Mouse (Mus musculus) MEL-GATA-1-ER (cell line): ENCODE measurements at regions not wholly inside any gene's neighbourhood (a gene's known extent, or its start where the extent isn't known, plus 50 kb on each side); places are given as distances from the start of the nearest gene placed in this dataset.

ENCODE experiments used
- DNase-seq: peaks from one replicate; pipeline ENCODE4 v3.0.0-alpha.2; 2012; ENCODE audit warnings: low read depth; ENCODE audit errors: extremely low read depth

DNA sequence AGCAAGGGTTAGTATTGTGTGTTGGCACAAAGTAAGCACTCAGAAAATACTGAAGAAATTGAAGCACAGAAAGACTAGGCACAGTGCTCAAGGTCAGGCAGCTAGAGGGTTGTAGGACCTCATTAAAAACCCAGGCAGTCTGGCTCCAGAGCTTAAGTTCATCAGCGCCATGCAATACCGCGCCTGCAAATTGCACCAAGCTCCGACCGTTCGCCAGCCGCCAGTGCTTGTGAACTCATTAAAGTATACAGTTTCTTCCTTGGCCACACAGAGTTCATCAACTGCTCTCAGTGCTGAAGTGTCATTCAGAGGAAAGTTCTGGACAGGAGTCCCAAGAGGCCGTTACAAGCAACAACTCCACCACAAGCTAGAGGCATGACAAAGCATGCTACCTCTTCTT is 397.5 kb downstream of the Lmo4 start:
- no peak for DNase-seq

DNA sequence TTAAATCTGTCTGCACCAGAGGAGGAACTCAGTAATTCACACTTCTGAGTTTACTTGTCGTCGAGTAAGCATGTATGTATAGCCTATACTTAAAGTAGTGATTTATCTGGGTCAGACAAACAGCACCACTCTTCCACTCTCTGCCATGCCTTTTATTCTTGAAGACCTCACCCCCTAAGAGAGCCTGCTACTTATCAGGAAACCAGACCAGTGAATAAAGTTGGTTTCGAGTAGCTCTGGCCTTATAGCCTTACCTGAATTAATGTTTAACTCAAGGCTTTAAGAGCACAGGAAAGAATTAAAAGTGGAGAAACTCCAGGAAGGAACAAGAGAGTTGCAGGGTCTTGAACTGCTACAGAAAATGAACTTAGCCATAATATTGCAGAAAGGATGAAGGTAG is 398.1 kb downstream of the Lmo4 start:
- no peak for DNase-seq

DNA sequence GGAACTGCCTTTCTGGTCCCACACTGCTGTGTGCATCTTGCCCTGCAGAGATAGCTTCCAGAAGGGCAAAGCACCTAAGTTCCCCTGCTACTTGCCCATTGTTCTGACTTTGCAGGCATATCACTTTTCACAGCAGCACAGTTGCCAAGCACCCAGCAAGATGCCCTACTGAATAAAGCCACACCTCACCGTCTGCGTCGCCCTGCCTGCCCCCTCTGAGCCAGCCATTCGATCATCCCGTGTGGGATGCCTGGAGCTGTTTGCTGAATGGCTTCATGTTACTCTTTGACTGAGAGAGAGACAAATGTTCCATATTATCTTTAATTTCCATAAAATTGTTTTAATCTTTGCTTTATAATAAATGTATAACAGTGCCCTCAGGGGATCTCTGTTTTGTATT is 407.2 kb downstream of the Lmo4 start:
- no peak for DNase-seq

DNA sequence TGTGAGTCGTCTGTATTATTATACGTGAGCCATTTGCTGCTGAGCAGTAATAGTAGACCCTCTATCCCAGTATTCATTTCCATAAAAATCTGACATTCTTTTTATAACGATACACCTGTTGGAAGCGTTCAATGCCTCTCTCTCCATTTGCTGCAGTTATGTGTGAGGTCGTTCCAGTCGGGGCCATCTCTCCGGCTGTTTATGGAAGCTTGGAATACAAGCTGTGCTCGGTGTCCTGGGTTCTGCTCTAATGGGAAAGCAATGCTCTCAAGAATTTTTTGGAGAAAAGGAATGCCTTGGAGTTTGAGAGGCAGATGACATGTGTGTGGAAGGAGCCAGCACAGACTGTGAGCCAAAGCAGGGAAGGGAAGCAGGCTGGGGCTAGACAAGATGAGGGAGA is 414.1 kb downstream of the Lmo4 start:
- DNase-seq = no peak

DNA sequence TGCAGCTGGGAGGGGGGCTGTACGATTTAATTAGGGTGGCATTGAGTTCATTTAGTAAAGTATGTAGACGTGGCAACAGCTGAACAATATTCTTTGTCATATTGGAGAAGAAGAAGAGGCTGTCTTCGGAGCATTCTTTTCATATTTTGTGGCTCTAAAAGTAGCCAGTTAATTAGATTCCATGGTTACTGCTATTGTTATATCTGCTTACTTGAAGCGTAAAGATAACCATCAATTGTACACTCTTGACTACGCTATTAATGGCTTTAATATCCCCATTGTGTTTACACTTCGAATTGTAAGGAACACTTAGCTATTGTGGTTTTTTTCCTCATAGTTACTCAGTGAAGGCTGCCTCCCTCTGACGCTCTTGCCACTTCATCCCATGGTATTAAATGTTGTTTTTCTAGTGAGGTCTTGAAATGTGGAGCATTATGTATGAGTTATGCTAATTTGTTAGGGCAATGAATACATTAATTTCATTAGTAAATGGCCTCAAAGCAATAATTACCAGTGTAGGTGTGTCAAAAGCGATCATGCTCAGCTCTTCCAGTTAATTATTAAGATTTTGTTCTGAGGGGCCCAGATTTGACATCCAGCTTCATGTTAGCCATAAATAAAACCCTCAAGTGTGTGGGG is 415.0 kb downstream of the Lmo4 start:
- no peak for DNase-seq

DNA sequence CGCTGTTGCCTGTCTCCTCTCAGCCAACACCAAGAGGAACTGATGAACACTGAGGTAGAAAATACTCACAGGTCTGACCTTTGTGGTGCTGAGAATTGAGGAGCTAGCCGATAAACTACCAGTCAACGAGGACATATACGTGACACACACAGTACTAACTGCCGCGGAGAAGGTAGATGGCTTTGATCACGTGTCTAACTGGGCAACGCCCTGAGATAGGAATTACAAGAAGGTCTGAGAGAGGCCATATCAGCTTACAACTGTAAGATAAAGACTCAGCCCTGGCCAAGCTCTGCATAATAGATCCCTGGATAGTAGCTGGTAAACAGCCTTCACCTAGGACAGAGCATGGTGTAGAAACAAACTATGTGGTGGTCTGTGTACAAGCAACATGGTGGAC is 418.1 kb downstream of the Lmo4 start:
- no peak for DNase-seq

DNA sequence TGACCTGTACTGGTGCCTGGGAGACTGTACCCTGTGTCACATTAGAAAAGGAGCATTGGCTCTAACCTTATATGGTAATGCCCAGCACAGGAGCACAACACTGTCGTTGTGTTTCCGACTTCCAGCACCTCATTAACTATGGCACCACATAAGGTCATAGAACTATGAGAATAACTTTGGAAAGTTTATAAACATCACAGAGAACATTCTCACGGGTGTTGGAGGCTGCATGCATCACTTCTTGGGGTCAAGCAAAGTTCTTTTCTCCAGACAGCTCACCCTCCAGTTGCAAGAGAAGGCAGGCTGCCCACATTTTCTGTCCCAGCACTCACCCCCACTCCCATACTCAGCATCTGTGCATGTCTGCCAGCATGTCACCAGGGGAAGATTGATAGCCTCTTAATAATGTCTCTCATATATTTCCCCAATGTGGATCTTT is 420.6 kb downstream of the Lmo4 start:
- DNase-seq = no peak

DNA sequence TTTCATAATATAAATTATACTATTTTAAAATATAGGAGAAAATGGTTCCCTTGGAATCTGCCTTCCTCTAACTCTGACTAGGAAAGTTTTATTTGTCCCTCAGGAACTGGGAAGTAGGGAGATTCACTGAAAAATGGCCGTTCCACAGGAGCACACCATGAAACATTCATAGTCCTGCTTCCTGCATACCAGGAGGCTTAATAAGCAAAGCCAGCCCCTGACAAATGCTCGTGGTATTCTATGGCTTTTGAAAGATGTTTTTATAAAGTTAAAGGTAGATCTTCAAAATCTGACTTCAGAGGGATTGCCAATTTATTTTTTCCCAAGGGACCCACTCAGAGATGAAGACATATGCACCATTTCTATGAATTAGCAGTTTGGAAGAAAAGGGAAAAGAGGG is 426.9 kb downstream of the Lmo4 start:
- no peak for DNase-seq

DNA sequence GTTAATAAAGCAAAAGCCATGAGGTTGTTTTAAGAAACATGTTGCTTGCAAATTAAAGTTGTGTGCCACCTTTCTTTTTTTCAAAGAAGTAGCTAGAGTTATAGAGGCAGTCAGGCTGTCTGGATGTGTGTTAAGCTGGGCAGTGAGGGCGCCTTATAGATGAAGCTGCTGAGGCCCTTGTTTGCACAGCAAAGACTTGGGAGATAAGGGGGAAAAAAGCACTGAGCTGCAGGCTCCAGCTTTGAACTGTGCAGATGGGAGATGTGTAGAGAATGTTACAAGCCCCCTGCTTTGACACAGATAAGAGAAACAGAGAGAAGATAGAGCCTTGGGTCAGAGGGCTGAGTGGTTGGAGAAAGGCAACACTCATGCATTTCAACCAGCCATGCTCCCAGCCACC is 445.7 kb downstream of the Lmo4 start:
- DNase-seq = no peak

DNA sequence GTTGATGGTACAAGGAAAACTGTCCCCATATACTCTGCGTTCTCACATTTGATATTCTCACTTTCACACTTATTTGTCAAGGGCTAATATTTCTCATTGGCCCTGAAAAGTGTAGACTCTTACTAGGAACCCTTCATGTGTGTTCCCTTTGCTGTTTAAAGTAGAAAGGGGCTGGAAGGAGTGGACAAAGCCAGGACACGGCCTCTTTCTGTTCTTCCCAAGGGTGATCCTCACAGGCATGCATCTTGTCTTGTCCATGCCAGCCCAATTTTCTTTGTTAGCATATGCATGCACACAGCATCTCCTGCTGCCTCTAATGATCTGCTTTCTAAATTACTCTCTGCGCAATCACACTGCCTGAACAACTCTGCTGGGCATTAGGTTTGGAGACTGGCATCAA is 451.8 kb downstream of the Lmo4 start:
- DNase-seq = no peak

DNA sequence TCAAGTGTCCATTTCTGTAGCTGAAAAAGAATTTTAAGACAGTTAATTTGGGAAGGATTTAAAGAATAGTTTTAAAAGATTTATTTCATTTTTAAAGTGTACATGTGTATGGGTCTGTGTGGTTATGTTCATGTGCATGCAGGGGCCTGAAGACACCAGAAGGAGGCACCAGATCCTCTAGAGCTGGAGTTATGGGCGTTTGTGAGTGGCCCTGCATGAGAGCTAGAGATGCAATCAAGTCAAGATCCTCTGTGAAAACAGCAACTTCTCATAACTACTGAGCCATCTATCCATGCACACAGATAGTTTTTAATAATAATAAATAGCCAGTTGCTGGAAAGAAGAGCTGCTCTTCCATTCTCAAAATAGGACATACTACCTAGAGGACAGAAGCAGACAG is 452.4 kb downstream of the Lmo4 start:
- no peak for DNase-seq

DNA sequence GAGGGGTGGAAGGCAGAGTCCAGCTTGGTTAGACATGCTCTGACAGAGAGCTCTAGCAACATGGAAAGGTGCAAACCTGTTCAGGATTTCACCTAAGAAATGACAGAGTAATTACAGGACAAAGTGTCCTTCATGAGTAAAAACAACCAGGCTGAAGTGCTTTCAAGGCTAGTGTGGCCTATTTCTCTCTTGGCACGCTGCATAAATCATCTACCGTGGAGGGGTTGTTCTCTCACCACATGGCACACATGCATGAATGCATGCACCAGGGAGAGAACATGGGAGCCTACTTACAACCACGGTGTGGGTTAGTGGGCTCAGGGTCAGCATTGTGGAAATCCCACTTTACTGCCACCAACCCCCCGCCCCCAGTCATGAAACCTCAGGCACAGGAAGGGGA is 454.9 kb downstream of the Lmo4 start:
- DNase-seq = no peak

DNA sequence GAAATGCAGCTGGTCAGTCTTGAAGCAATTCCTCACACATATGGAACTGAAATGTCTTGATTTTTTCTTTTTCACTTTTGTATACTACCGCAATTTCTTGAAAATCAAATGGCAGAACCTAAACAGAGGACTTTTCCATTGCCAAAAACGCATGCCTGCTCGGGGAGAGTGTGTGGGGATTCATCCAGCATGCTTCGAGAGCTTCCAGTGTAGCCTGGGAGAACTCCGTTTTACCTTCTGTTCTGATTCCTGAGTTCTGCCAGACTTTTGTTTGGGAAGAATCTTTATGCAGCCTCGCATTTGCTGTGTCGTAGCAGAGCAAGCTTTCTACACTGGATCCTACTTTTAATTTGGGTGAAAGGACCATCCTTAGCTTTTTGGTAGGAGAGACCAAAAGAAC is 461.4 kb downstream of the Lmo4 start:
- DNase-seq = no peak

DNA sequence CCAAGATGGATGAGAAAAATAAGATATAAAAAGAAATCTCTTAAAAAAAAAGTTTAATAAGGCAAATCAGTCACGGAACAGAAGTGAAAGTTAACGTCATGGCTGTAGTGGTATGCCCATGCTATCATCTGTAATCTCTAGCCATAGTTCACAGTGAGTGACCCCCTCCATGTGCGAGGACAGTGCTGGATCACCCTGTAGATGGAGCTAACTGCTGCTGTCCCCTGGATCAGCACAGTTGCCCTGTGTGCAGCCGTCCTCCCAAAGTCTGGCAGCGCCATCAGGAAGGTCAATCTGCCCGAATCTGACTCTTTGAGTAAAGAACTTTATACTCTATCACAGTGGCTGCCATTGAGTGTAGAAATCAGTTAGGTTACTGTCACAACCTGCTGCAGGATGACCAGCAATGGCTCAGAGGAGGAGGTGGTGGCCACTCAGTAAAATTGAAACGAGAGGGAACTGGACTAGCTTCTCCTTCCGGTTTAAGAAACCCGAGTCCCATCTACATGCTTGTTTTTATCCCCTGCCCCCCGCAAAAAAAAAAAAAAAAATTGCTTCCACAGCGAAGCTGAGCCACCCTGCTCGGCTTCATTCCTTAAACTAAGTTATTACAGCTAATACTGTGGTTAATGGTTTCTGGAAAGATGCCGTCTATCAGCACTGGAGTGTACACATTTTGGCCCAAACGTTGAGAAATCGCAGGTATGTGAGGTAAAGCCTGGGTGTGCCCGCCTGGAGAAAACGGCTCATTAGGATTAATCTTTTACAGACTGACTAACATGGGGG is 462.0 kb downstream of the Lmo4 start:
- no peak for DNase-seq

DNA sequence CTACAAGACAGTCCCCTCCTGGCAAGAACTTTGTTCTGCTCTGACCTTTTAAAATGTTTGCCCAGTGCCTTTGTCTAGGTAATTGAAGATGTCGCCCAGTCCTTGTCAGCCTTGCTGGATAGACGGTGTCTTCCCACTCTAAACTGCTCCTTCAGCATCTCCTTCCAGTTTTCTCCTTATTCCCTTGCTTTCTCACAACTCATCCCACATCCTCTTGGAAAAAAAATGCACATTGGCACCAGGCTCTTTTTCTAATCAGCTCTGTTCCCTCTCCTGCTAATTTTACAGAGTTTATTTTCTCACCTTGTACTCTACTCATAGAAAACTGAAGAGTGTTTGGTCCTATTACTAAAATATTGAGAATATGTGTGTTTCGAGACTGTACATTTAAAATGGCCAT is 466.3 kb downstream of the Lmo4 start:
- no peak for DNase-seq

DNA sequence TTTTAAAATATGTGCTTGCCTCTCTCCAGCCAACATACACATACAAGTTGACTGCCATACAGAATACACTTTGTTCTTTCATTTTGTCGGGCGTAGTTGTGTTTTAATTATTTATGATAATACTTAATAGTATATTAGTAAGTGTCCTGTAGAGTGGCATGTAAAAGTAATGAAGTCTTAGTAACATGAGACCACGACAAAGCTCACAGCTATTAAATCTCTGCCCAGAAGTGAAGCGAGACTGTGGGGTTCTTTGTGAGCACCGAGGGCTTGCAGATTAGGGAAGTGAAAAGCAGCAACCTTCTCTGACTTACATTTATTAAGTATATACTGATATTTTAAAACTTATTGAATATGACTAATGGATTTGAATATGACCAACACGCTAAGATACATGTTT is 467.2 kb downstream of the Lmo4 start:
- no peak for DNase-seq

DNA sequence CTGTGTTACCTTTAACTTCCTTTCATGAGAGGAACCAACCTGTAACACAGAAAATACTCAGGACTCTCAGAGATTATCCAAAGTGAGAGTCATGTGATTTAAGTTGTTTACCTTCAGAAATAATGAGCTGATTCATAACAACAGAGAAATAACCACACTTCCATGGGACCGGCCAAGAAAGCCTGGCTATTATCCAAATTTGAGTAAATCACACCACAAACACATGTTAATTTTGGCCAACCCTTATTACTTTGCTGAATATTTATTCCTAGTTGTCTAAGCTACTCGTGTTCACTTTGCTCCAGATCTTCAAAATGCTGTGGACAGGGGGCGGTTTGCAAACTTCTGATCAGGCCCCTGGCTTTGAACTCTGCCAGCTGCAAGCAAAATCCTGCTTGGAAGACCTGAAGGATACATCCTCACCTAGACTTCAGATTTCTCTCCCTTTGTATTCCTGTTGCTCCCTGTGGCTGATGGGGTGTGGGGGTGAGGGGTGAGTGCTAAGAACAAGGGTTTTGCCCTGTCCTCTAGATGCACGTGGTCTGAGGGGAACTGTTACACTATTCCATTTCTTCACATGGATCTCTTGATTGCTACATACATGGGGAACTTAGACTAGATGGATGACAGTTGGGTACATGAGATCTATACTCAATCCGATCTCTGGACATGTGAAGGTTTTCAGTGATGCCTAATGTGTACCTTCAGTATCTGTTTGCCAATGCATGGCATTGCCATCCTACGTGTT is 468.2 kb downstream of the Lmo4 start:
- no peak for DNase-seq

DNA sequence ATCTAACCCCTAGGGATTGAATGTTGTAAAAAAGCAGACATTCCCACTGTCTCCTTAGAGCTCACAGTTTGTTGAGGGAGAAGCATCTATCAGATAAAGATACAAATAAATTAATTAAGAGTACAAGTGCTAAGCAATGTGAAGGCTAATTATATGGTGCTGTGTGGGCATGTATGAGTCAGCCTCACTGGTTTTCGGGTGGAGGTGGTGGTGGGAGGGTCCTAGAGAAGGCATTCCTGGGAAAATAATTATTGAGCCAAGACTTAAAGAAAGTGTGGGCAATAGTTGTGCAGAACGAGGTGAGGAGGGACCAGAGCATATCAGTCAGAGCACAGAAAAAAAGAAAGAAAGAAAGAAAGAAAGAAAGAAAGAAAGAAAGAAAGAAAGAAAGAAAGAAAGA is 470.2 kb downstream of the Lmo4 start:
- no peak for DNase-seq

DNA sequence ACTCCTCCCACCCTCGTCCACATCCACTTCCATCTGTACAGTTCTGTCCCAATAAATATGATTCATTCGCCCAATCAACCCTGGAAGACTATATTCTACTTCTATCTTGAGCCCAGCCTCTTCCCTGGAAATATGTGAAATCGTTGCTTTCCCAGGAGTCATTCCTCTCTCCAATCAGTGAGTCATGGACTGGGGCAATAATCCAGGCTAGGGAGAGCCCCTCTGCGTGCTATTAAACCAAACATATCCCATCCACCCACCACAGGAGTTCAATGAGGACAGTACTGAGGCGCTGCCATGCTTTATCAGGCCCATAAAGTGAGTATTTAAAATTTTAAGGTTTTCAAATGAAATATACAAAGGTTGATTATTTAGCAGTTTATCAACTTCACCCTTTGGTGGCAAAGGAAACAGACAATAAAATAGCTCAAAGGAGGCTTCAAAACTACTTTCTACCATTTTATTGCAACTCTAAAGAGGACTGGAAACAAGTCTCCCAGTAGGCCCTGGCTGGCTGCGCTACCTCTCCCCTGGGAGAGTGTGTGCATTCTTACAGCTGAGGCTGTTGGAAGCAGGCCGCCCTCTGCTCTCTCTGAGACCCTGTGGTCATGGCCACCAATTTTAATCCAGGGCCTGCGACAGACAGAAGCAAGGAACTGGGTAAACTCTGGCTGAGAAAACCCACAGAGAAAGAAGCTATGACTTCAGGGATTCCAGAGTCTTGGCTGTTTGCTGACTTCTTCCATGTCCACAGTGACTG is 471.9 kb downstream of the Lmo4 start:
- DNase-seq = no peak

DNA sequence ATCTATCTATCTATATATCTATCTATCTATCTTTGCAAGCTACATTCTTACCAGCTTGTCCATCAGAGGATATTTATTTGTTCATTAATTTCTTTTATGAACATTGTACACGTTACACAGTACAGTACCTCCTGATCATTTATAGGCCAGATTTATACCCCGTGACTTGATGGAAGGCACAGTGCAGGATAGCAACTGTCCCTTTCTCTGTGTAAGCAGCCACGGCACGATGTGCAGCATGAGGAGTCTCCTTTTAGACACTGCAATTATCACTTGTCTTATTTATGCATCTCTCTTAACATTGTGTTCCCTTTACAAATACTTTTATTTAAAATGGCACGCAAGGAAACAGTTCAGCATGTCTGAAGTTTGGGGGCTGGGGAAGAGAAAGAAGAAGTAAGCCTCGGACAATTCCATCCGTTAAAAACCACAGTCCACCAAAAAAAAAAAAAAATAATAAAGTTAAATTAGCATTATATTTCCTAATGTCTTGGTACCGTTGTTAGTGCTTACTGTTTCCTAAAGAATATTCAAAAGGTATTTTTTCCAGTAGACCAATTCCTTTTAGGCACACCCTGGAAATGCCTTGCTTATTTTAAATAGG is 475.4 kb downstream of the Lmo4 start:
- DNase-seq = no peak

DNA sequence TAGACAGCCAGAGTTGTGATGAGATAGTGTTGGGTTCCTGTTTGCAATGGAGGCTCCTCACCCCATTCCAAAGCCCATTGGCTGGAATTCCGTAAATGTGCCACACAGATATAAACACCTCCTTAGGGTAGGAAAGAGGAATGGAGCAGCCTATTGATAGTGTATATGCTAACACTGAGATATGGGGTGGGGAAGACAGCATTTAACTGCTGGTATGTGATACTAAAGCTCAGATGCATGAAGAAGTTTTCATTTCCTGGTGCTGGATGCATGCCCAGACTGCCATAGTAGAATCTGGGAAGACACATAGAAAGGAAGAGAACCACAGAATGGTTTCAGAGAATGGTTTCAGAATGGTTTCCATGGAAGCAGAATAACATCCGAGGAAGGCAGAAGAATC is 482.4 kb downstream of the Lmo4 start:
- DNase-seq = no peak
